Comparison of ENCODE assay signal across 19 mouse cellular contexts in genomic region chr6:91218445-91218844, GRCm38 (mm10). TPM values are rescaled to one million over a fixed set of nuclear protein-coding genes. Genes with fewer than 3 reads are reported as not detected.
DNase-seq lines count a peak whose midpoint lies in the region; ATAC-seq lines count a peak whose summit lies in the region.
"Had no signal": no experiment of that assay in that cellular context is flagged by ENCODE, and none has a peak within 500 bp of the region (broad histone marks: within the 10 kb centered on the region; RNA-seq: fewer than 3 reads in every experiment).

No protein-coding gene starts in this region.

- peaks cover 52% of the 10 kb centered on the region for H3K4me1 ChIP-seq in embryonic facial prominence, embryonic 12.5 days
- peaks cover 62% of the 10 kb centered on the region for H3K4me1 ChIP-seq in embryonic facial prominence, embryonic 10.5 days
- peaks cover 5% of the 10 kb centered on the region; the same call in 1 of the 2 replicates for H3K4me1 ChIP-seq in hindbrain, embryonic 14.5 days (replicated peaks; ENCODE audit: control insufficient read depth, insufficient read depth, low read length)
- H3K4me1 ChIP-seq in hindbrain, embryonic 12.5 days, result peaks cover 13% of the 10 kb centered on the region
- no peaks in the 10 kb centered on the region for H3K4me1 ChIP-seq in neural tube, embryonic 14.5 days (ENCODE audit: control insufficient read depth, insufficient read depth, low read length)

- 0 out of 2 replicates have a peak overlapping the region, but pooled peaks have one; percentile 11 for H3K27ac ChIP-seq in embryonic facial prominence, embryonic 12.5 days
- H3K27ac ChIP-seq in embryonic facial prominence, embryonic 10.5 days (replicated peaks), result no peak overlapping the region
- H3K27ac ChIP-seq in hindbrain, embryonic 14.5 days, result no peak overlapping the region
- H3K27ac ChIP-seq in hindbrain, embryonic 12.5 days, result no peak overlapping the region
- no peak overlapping the region for H3K27ac ChIP-seq in neural tube, embryonic 14.5 days (ENCODE audit: low read depth, low read length)
- H3K27ac ChIP-seq: forebrain, embryonic 12.5 days; limb, embryonic 15.5 days; neural tube, embryonic 12.5 days had no signal

- DNase-seq in embryonic facial prominence, embryonic 10.5 days (ENCODE audit: low spot score), result no peak
- DNase-seq in hindbrain, embryonic 14.5 days (ENCODE audit: low spot score), result no peak
- DNase-seq in neural tube, embryonic 10.5 days (ENCODE audit: extremely low spot score, low spot score), result no peak
- no peak for DNase-seq in urinary bladder, postnatal 10 days (ENCODE audit: low spot score)
- no peak for DNase-seq in urinary bladder, postnatal 14 days (ENCODE audit: low spot score)
- DNase-seq: cerebellum, adult 9-10 months; gastrocnemius, postnatal 36 days; kidney, adult 18-20 months; lung, embryonic 14.5 days; spleen, adult 18-20 months; thymus, adult 2 months had no signal

- no peak overlapping the region for H3K4me2 ChIP-seq in embryonic facial prominence, embryonic 12.5 days (replicated peaks)
- H3K4me2 ChIP-seq in hindbrain, embryonic 14.5 days (replicated peaks), result no peak overlapping the region
- H3K4me2 ChIP-seq in hindbrain, embryonic 12.5 days (replicated peaks), result no peak overlapping the region
- no peak overlapping the region for H3K4me2 ChIP-seq in neural tube, embryonic 14.5 days (ENCODE audit: low read depth, low read length)
- H3K4me2 ChIP-seq: forebrain, embryonic 12.5 days; limb, embryonic 15.5 days; lung, embryonic 14.5 days; neural tube, embryonic 12.5 days had no signal

- no peaks in the 10 kb centered on the region for H3K27me3 ChIP-seq in embryonic facial prominence, embryonic 12.5 days
- H3K27me3 ChIP-seq in embryonic facial prominence, embryonic 10.5 days (replicated peaks; ENCODE audit: low read depth, poor library complexity, severe bottlenecking), result peaks cover 6% of the 10 kb centered on the region
- peaks cover under 1% of the 10 kb centered on the region; the same call in 1 of the 2 replicates for H3K27me3 ChIP-seq in hindbrain, embryonic 14.5 days (ENCODE audit: control insufficient read depth, insufficient read depth, low read length)
- H3K27me3 ChIP-seq in hindbrain, embryonic 12.5 days, result peaks cover 4% of the 10 kb centered on the region
- no peaks in the 10 kb centered on the region for H3K27me3 ChIP-seq in neural tube, embryonic 14.5 days (ENCODE audit: control insufficient read depth, insufficient read depth, low read length)
- H3K27me3 ChIP-seq: limb, embryonic 15.5 days had no signal

- peaks cover 5% of the 10 kb centered on the region; the same call in 1 of the 2 replicates for H3K36me3 ChIP-seq in embryonic facial prominence, embryonic 12.5 days
- H3K36me3 ChIP-seq in embryonic facial prominence, embryonic 10.5 days (replicated peaks), result no peaks in the 10 kb centered on the region
- H3K36me3 ChIP-seq in hindbrain, embryonic 14.5 days (replicated peaks; ENCODE audit: control insufficient read depth, insufficient read depth), result no peaks in the 10 kb centered on the region
- H3K36me3 ChIP-seq in hindbrain, embryonic 12.5 days, result no peaks in the 10 kb centered on the region
- H3K36me3 ChIP-seq in neural tube, embryonic 14.5 days (ENCODE audit: control insufficient read depth, insufficient read depth, low read length), result no peaks in the 10 kb centered on the region
- H3K36me3 ChIP-seq: forebrain, embryonic 12.5 days; G1E; neural tube, embryonic 12.5 days had no signal

- ATAC-seq in embryonic facial prominence, embryonic 12.5 days (ENCODE audit: insufficient number of reproducible peaks, insufficient read depth, low FRiP score, low TSS enrichment), result no peak
- peak; percentile 47; the same call in 1 of the 2 replicates for ATAC-seq in hindbrain, embryonic 14.5 days (ENCODE audit: low FRiP score)
- ATAC-seq in hindbrain, embryonic 12.5 days (ENCODE audit: low FRiP score), result no peak
- ATAC-seq in neural tube, embryonic 14.5 days (ENCODE audit: low read depth), result peak; percentile 28; the same call in 1 of the 2 replicates
- ATAC-seq: CD4-positive, CD25-positive, alpha-beta regulatory T cell, adult 4 months had no signal

- no peaks in the 10 kb centered on the region for H3K9me3 ChIP-seq in embryonic facial prominence, embryonic 12.5 days
- no peaks in the 10 kb centered on the region for H3K9me3 ChIP-seq in embryonic facial prominence, embryonic 10.5 days
- H3K9me3 ChIP-seq in hindbrain, embryonic 14.5 days (ENCODE audit: control insufficient read depth, low read length), result no peaks in the 10 kb centered on the region
- H3K9me3 ChIP-seq in hindbrain, embryonic 12.5 days (replicated peaks), result no peaks in the 10 kb centered on the region
- H3K9me3 ChIP-seq in neural tube, embryonic 14.5 days (ENCODE audit: control insufficient read depth, low read length), result no peaks in the 10 kb centered on the region
- H3K9me3 ChIP-seq: forebrain, embryonic 12.5 days; G1E; limb, embryonic 15.5 days; neural tube, embryonic 12.5 days had no signal

- H3K9ac ChIP-seq in embryonic facial prominence, embryonic 12.5 days, result no peak overlapping the region
- no peak overlapping the region for H3K9ac ChIP-seq in hindbrain, embryonic 14.5 days
- no peak overlapping the region for H3K9ac ChIP-seq in hindbrain, embryonic 12.5 days
- H3K9ac ChIP-seq in neural tube, embryonic 14.5 days (replicated peaks; ENCODE audit: low read depth, low read length), result no peak overlapping the region
- H3K9ac ChIP-seq: forebrain, embryonic 12.5 days; limb, embryonic 15.5 days; lung, embryonic 14.5 days; neural tube, embryonic 12.5 days had no signal

- WGBS in embryonic facial prominence, embryonic 12.5 days, result 71% methylated on average over 9 of the region's 9 CpGs
- WGBS in embryonic facial prominence, embryonic 10.5 days, result 74% methylated on average over 9 of the region's 9 CpGs
- WGBS in hindbrain, embryonic 14.5 days, result 37% methylated on average over 9 of the region's 9 CpGs
- WGBS in hindbrain, embryonic 12.5 days, result 56% methylated on average over 9 of the region's 9 CpGs
- whole genome bisulfite sequencing in neural tube, embryonic 14.5 days, result 43% methylated on average over 9 of the region's 9 CpGs

- H3K4me3 ChIP-seq in embryonic facial prominence, embryonic 12.5 days, result no peak overlapping the region
- H3K4me3 ChIP-seq in embryonic facial prominence, embryonic 10.5 days, result no peak overlapping the region
- no peak overlapping the region for H3K4me3 ChIP-seq in hindbrain, embryonic 14.5 days (replicated peaks; ENCODE audit: low read length)
- H3K4me3 ChIP-seq in hindbrain, embryonic 12.5 days, result no peak overlapping the region
- H3K4me3 ChIP-seq in neural tube, embryonic 14.5 days (ENCODE audit: low read depth, low read length), result no peak overlapping the region
- H3K4me3 ChIP-seq: forebrain, embryonic 12.5 days; limb, embryonic 15.5 days; neural tube, embryonic 12.5 days had no signal

RNA-seq across cellular contexts. Expression of gene Fbln2, which starts 6.2 kb away (rescaled TPM):
- polyA plus RNA-seq in embryonic facial prominence, embryonic 12.5 days (2016; fragmentation: Nextera tagmentation; extraction: Ambion mirVana), result 179 and 200 TPM in 2 replicates
- 56.6 and 69.0 TPM in 2 replicates for polyA plus RNA-seq in embryonic facial prominence, embryonic 10.5 days (2016; fragmentation: Nextera tagmentation; extraction: Ambion mirVana)
- polyA plus RNA-seq in hindbrain, embryonic 14.5 days (2014; fragmentation: Nextera tagmentation; extraction: Ambion mirVana), result 26.2 and 27.2 TPM in 2 replicates
- 100 and 102 TPM in 2 replicates for polyA plus RNA-seq in hindbrain, embryonic 12.5 days (2016; fragmentation: Nextera tagmentation; extraction: Ambion mirVana)
- 9.1 and 32.5 TPM in 2 replicates for polyA plus RNA-seq in neural tube, embryonic 14.5 days (2014; fragmentation: Nextera tagmentation; extraction: Ambion mirVana)
- polyA plus RNA-seq: G1E had no signal

Comparison
In these comparisons a context has a peak if more than half of its experiments do, and no peak if none do; other contexts are left out.
1. ATAC-seq: peak in hindbrain, embryonic 14.5 days (single experiment) and neural tube, embryonic 14.5 days (single experiment); none in embryonic facial prominence, embryonic 12.5 days (single experiment) and hindbrain, embryonic 12.5 days (single experiment).